Mouse (Mus musculus) cerebellum, adult 11-12 months (tissue): ENCODE data around the gene Stmn1.

Experiments used
- DNase-seq: peaks from one replicate; pipeline ENCODE4 v3.0.0; 2022

The Stmn1 gene

DNA sequence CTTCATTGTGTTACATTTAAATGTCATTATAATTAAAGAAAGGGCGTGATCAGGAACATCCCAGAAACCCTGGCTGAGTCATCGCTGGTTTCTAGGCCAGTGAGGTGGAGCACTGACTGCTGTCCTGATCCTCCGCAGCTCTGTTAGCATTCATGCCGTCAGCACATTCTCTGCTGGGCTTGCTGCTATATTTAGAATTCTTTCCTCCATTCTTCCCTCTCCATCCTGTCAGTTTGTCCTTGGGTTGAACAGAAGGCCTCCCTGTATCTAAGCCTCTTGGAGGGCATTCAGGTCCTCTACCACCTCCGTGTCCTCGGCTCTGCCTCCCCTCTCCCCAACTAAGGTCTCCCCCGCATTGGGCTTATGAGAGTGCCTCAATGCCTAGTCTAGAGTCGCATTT is 48.9 kb downstream of the Stmn1 start:
- DNase-seq, result peak; percentile 33

GRCm38 (mm10) chr4:134517719-134518118 is 49.6 kb downstream of the Stmn1 start:
- no peak for DNase-seq

GRCm38 (mm10) chr4:134518541-134518940 is 50.4 kb downstream of the Stmn1 start:
- no peak for DNase-seq

- no peak for DNase-seq
Observed at GRCm38 (mm10) chr4:134519281-134519680, 51.2 kb downstream of the Stmn1 start.
